Mouse (Mus musculus): Measurements from ENCODE around the gene Pih1d1. TPM values are rescaled to one million over a fixed set of nuclear protein-coding genes. Genes with fewer than 3 reads are reported as not detected.

Pih1d1 gene
- polyA plus RNA-seq, 1 experiment from 2014 or later: 90.2 TPM

DNA sequence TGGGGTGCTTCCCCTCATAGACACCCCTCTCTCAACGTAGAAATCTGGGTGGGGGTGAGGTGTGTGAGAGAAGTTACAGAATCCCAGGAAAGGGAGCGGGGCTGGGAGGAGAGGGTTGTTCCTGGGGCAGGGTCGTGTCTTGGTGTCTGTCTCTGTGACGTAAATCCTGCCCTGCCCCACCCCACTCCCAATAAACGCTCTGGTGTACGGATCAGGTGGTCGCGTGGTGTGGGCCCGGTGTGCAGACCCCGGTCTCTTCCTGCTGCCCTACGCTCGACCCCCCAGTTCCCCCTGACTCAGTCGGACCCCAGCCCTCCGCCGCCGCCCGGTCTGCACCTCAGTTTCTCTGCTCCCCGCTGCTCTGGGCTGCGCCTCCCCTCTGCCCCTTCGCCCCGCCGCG is 21.8 kb downstream of the Pih1d1 start:
- 1% methylated on average over 23 of the region's 23 CpGs for WGBS
- Histone ChIP-seq H3K36me3 (no peaks in the 10 kb centered on the region), H3K9me3 (0 out of 2 replicates have a peak, but pooled peaks cover 2% of the 10 kb centered on the region), H3K4me3 (peak overlapping the region; percentile 9; the same call in 1 of the 2 replicates), H3K9ac (no peak overlapping the region), H3K27ac (no peak overlapping the region), H3K27me3 (replicated peaks) (peaks cover 83% of the 10 kb centered on the region), H3K4me2 (replicated peaks) (peak overlapping the region; percentile 36), H3K4me1 (peaks cover 16% of the 10 kb centered on the region)
- ATAC-seq (ENCODE audit: low FRiP score, low read depth): no peak

DNA sequence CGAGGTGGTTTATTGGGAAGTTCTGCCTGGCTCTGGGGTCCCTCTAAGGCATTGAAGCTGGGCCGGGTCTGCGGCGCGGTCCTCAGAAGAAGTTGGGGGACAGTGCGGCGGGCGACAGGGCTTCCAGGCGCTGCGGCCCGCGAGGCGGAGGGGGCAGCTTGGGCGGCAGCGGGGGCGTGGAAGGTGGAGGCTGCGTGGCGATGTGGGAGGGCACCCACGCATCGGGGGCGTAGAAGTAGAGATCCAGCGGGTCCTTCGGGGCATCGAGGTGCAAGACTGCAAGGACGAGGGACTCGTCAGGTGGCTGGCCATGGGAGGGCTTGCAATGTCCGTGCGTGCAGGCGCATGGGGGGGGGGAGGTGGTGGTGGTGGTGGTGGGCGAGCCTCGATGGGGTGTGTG is 22.3 kb downstream of the Pih1d1 start:
- Histone ChIP-seq H3K4me1 (peaks cover 19% of the 10 kb centered on the region), H3K27me3 (replicated peaks) (peaks cover 87% of the 10 kb centered on the region), H3K36me3 (no peaks in the 10 kb centered on the region), H3K9me3 (0 out of 2 replicates have a peak, but pooled peaks cover 4% of the 10 kb centered on the region), H3K4me3 (peak overlapping the region; percentile 9), H3K27ac (no peak overlapping the region), H3K4me2 (replicated peaks) (peak overlapping the region; percentile 36), H3K9ac (no peak overlapping the region)
- no peak for ATAC-seq (ENCODE audit: low FRiP score, low read depth)
- WGBS: 4% methylated on average over 31 of the region's 31 CpGs

- no peak overlapping the region for H3K4me2 ChIP-seq (replicated peaks)
- peaks cover 98% of the 10 kb centered on the region for H3K27me3 ChIP-seq (replicated peaks)
- H3K4me1 ChIP-seq: peaks cover 30% of the 10 kb centered on the region
- no peak overlapping the region for H3K9ac ChIP-seq
- no peak overlapping the region for H3K4me3 ChIP-seq
- 21% methylated on average over 7 of the region's 7 CpGs for WGBS
- 0 out of 2 replicates have a peak, but pooled peaks cover 4% of the 10 kb centered on the region for H3K9me3 ChIP-seq
- H3K36me3 ChIP-seq: no peaks in the 10 kb centered on the region
- ATAC-seq (ENCODE audit: low FRiP score, low read depth): no peak
- no peak overlapping the region for H3K27ac ChIP-seq
Measured at GRCm38 (mm10) chr7:45178550-45178949, 24.4 kb downstream of the Pih1d1 start.

- no peak within 1 kb of the TSS for H3K9ac ChIP-seq
- peaks cover 30% of the 10 kb centered on the region for H3K4me1 ChIP-seq
- no peak within 1 kb of the TSS for H3K4me3 ChIP-seq
- H3K36me3 ChIP-seq: no peaks in the 10 kb centered on the region
- H3K27ac ChIP-seq: no peak within 1 kb of the TSS
- 0 out of 2 replicates have a peak, but pooled peaks cover 4% of the 10 kb centered on the region for H3K9me3 ChIP-seq
- 26% methylated on average over 7 of the region's 7 CpGs for WGBS
- no peak within 1 kb of the TSS for H3K4me2 ChIP-seq (replicated peaks)
- H3K27me3 ChIP-seq (replicated peaks): peaks cover 100% of the 10 kb centered on the region
- no peak for ATAC-seq (ENCODE audit: low FRiP score, low read depth)
Measured at GRCm38 (mm10) chr7:45179469-45179868, 25.4 kb downstream of the Pih1d1 start, which contains the start of gene Gfy. Gfy (minus strand) TSS chr7:45179569.

DNA sequence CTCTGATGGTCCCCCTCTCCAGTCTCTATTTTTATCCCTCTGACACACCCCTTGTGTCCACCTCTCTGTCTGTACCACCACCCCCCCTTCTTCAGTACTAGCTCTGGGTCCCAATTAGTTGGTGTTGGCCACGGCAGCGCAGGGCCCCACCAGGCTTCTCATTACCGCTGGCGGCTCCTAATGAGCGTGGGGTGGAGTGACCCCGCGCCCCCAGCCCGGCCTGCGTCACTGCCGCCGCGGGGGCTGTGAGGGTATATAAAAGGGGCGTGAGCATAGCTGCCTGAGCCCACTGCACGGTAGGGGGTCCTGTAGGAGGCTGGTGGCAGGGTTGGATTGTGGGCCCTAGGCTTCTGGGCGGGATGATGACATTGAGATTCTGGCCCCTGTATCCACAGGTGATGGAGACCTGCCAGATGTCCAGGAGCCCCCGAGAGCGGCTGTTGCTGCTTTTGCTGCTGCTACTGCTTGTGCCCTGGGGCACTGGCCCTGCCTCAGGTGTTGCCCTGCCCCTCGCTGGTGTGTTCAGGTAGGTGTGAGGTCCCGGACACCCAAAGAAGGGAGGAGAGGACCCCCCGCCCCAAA is 26.9 kb downstream of the Pih1d1 start, which contains the start of gene Pth2:
Gene Pth2, plus strand, starts transcription at position 100 of the 582 bp plus-strand sequence.
- Histone ChIP-seq H3K36me3 (no peaks in the 10 kb centered on the region), H3K4me2 (replicated peaks) (peak within 1 kb of the TSS; percentile 54), H3K27ac (no peak within 1 kb of the TSS), H3K4me3 (peak within 1 kb of the TSS; percentile 5; the same call in 1 of the 2 replicates), H3K9ac (no peak within 1 kb of the TSS), H3K9me3 (0 out of 2 replicates have a peak, but pooled peaks cover 4% of the 10 kb centered on the region), H3K4me1 (peaks cover 21% of the 10 kb centered on the region), H3K27me3 (replicated peaks) (peaks cover 97% of the 10 kb centered on the region)
- 17% methylated on average over 20 of the region's 20 CpGs for WGBS
- ATAC-seq (ENCODE audit: low FRiP score, low read depth): no peak

DNA sequence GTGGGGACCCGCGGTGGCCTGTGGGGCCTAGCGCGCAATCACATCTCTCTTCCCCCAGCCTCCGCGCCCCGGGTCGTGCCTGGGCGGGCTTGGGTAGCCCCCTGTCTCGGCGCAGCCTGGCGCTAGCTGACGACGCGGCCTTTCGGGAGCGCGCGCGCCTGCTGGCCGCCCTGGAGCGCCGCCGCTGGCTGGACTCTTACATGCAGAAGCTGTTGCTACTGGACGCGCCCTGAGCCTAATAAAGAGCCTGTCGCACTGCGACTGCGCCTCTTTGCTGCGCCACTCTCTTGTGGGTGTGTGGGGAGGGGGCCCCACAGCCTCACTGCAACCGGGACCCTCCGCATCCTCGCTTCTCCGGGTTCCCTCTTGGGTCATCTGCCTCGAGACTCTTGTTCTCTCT is 27.4 kb downstream of the Pih1d1 start:
- H3K4me1 ChIP-seq: peaks cover 15% of the 10 kb centered on the region
- H3K4me3 ChIP-seq: peak overlapping the region; percentile 5; the same call in 1 of the 2 replicates
- 0 out of 2 replicates have a peak, but pooled peaks cover 4% of the 10 kb centered on the region for H3K9me3 ChIP-seq
- no peak overlapping the region for H3K27ac ChIP-seq
- peak overlapping the region; percentile 54 for H3K4me2 ChIP-seq (replicated peaks)
- H3K27me3 ChIP-seq (replicated peaks): peaks cover 96% of the 10 kb centered on the region
- ATAC-seq (ENCODE audit: low FRiP score, low read depth): no peak
- 4% methylated on average over 35 of the region's 35 CpGs for WGBS
- no peaks in the 10 kb centered on the region for H3K36me3 ChIP-seq
- no peak overlapping the region for H3K9ac ChIP-seq

- Histone ChIP-seq H3K4me2 (replicated peaks) (peak overlapping the region; percentile 54), H3K4me3 (peak overlapping the region; percentile 19)
- WGBS: under 1% methylated on average over 34 of the region's 34 CpGs
Measured at GRCm38 (mm10) chr7:45182199-45182601, 28.1 kb downstream of the Pih1d1 start.

GRCm38 (mm10) chr7:45182606-45183005 is 28.5 kb downstream of the Pih1d1 start:
- Histone ChIP-seq H3K27ac (no peak overlapping the region), H3K9me3 (0 out of 2 replicates have a peak, but pooled peaks cover 4% of the 10 kb centered on the region), H3K4me3 (peak overlapping the region; percentile 18), H3K4me2 (replicated peaks) (peak overlapping the region; percentile 54), H3K36me3 (no peaks in the 10 kb centered on the region), H3K9ac (0 out of 2 replicates have a peak overlapping the region, but pooled peaks have one; percentile 29), H3K4me1 (peaks cover 15% of the 10 kb centered on the region), H3K27me3 (replicated peaks) (peaks cover 93% of the 10 kb centered on the region)
- ATAC-seq (ENCODE audit: low FRiP score, low read depth): no peak
- WGBS: 18% methylated on average over 11 of the region's 11 CpGs

More at GRCm38 (mm10) chr7:45182199-45182601, 28.1 kb downstream of the Pih1d1 start:
- 0 out of 2 replicates have a peak, but pooled peaks cover 4% of the 10 kb centered on the region for H3K9me3 ChIP-seq
- no peaks in the 10 kb centered on the region for H3K36me3 ChIP-seq
- ATAC-seq (ENCODE audit: low FRiP score, low read depth): peak; percentile 71
- 0 out of 2 replicates have a peak overlapping the region, but pooled peaks have one; percentile 29 for H3K9ac ChIP-seq
- H3K27ac ChIP-seq: no peak overlapping the region
- H3K4me1 ChIP-seq: peaks cover 15% of the 10 kb centered on the region
- H3K27me3 ChIP-seq (replicated peaks): peaks cover 96% of the 10 kb centered on the region

DNA sequence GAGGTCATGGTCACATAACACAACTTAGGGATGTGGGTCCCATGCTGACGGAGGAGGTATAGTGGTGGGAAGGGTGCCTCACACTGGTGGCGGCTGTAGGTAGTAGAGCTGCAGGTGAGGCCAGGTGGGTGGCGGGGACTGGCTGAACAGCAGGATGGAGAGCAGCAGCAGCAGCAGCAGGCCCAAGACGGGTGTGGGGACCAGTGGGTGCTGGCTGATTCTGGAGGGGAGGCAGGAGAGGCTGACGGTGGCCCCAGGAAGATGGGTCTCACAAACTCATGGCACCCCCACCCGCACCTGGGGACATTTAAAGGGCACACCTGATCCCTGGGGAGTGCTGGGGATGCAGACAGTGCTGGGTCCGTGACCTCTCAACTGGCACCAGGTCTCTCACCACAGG is 29.6 kb downstream of the Pih1d1 start:
- ATAC-seq (ENCODE audit: low FRiP score, low read depth): no peak
- Histone ChIP-seq H3K4me3 (no peak overlapping the region), H3K27me3 (replicated peaks) (peaks cover 90% of the 10 kb centered on the region), H3K27ac (no peak overlapping the region), H3K4me1 (peaks cover 15% of the 10 kb centered on the region), H3K36me3 (no peaks in the 10 kb centered on the region), H3K9me3 (0 out of 2 replicates have a peak, but pooled peaks cover 4% of the 10 kb centered on the region), H3K4me2 (replicated peaks) (no peak overlapping the region), H3K9ac (no peak overlapping the region)
- 62% methylated on average over 7 of the region's 7 CpGs for WGBS

- H3K27me3 ChIP-seq (replicated peaks): peaks cover 74% of the 10 kb centered on the region
- ATAC-seq (ENCODE audit: low FRiP score, low read depth): no peak
- WGBS: 63% methylated on average over 7 of the region's 7 CpGs
Measured at GRCm38 (mm10) chr7:45185921-45186320, 31.8 kb downstream of the Pih1d1 start.

DNA sequence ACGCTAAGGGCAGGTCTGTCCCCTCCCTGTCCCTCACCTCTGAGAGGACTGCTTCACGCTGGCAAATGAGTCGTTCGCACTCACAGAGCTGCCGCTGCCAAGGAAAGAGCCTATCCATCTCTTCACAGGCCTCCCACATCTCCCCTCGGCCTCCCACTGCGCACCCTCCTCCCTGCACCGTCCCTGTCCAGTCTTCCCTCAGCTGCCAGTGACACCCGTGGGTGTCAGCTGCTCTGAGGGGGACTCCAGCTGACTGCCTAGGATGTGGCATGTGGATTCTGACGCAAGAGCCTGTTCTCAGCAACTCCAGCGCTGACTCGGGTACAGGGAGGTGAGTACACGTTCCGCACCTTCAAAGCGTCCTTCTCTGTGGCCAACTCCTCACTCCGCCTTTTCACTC is 35.5 kb downstream of the Pih1d1 start:
- H3K4me1 ChIP-seq: peaks cover 7% of the 10 kb centered on the region
- ATAC-seq (ENCODE audit: low FRiP score, low read depth): no peak
- H3K9ac ChIP-seq: no peak overlapping the region
- no peak overlapping the region for H3K4me2 ChIP-seq (replicated peaks)
- no peaks in the 10 kb centered on the region for H3K9me3 ChIP-seq
- no peak overlapping the region for H3K4me3 ChIP-seq
- H3K27me3 ChIP-seq (replicated peaks): peaks cover 46% of the 10 kb centered on the region
- no peaks in the 10 kb centered on the region for H3K36me3 ChIP-seq
- no peak overlapping the region for H3K27ac ChIP-seq
- 61% methylated on average over 16 of the region's 16 CpGs for WGBS

More at GRCm38 (mm10) chr7:45185921-45186320, 31.8 kb downstream of the Pih1d1 start:
- Histone ChIP-seq H3K9me3 (0 out of 2 replicates have a peak, but pooled peaks cover 2% of the 10 kb centered on the region), H3K27ac (no peak overlapping the region), H3K9ac (no peak overlapping the region), H3K36me3 (no peaks in the 10 kb centered on the region), H3K4me2 (replicated peaks) (no peak overlapping the region), H3K4me3 (no peak overlapping the region), H3K4me1 (peaks cover 14% of the 10 kb centered on the region)

- Histone ChIP-seq H3K4me3 (no peak overlapping the region), H3K36me3 (no peaks in the 10 kb centered on the region), H3K27me3 (replicated peaks) (peaks cover 43% of the 10 kb centered on the region), H3K9ac (no peak overlapping the region), H3K4me2 (replicated peaks) (no peak overlapping the region), H3K27ac (no peak overlapping the region), H3K4me1 (peaks cover 7% of the 10 kb centered on the region), H3K9me3 (no peaks in the 10 kb centered on the region)
- WGBS: 95% methylated on average over 6 of the region's 6 CpGs
- ATAC-seq (ENCODE audit: low FRiP score, low read depth): no peak
Measured at GRCm38 (mm10) chr7:45190186-45190585, 36.1 kb downstream of the Pih1d1 start.
